Mouse (Mus musculus): ENCODE data around the gene Spic. TPM values are rescaled to one million over a fixed set of nuclear protein-coding genes. Genes with fewer than 3 reads are reported as not detected.

Spic gene
- polyA plus RNA-seq, 1 experiment from 2014 or later: 0.25 TPM

DNA sequence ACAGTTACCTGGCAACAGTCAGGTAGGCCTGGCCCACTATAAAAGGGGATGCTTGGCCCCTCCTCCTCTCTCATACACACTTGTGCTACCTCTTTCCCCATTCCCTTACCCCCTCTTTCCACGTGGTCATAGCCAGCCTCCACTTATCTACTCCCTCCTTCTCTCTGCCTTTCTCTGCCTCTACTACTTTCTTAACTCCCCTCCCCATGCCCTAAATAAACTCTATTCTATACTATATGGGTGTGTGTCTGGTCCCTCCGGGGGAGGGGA is 32.9 kb upstream of the Spic start:
- Histone ChIP-seq H3K4me1 (ENCODE audit: control insufficient read depth, insufficient read depth, low read length) (no peaks in the 10 kb centered on the region), H3K4me3 (ENCODE audit: low read depth, low read length) (no peak overlapping the region), H3K27me3 (replicated peaks; ENCODE audit: control insufficient read depth, insufficient read depth, low read length) (no peaks in the 10 kb centered on the region), H3K36me3 (ENCODE audit: control insufficient read depth, insufficient read depth, low read length) (no peaks in the 10 kb centered on the region), H3K27ac (ENCODE audit: low read depth, low read length) (no peak overlapping the region), H3K4me2 (ENCODE audit: low read length) (no peak overlapping the region), H3K9me3 (replicated peaks; ENCODE audit: control insufficient read depth, low read length) (no peaks in the 10 kb centered on the region), H3K9ac (ENCODE audit: low read length) (no peak overlapping the region)
- no peak for DNase-seq (ENCODE audit: low spot score)
- ATAC-seq: no peak
- whole genome bisulfite sequencing: 56% methylated on average over 2 of the region's 2 CpGs

DNA sequence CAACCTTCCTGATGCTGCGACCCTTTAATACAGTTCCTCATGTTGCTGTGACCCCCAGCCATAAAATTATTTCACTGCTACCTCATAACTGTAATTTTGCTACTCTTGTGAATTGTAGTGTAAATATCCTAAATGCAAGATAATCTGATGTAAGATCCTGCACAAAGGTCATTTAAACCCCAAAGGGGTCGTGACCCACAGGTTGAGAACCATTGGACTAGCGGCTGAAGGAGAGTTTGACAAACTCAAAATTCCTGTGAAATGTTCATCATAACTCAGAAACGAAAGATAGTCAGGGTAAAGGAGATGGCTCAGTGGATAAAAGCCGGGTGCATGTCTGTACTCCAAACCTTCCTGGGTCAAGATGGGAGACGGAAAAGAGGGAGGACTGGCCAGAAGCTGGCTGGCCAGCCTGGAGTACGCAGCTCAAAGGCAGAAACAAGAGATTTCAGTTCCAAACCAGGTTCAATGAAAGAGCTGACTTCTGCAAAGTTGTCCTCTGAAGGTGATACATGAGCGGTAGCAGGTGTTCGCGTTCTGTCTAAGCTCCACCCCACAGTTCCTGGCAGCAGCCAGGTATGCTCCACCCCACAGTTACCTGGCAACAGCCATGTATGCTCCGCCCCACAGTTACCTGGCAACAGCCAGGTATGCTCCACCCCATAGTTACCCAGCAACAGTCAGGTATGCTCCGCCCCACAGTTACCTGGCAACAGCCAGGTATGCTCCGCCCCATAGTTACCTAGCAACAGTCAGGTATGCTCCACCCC is 32.4 kb upstream of the Spic start:
- Histone ChIP-seq H3K9me3 (replicated peaks; ENCODE audit: control insufficient read depth, low read length) (no peaks in the 10 kb centered on the region), H3K4me1 (ENCODE audit: control insufficient read depth, insufficient read depth, low read length) (no peaks in the 10 kb centered on the region), H3K27ac (ENCODE audit: low read depth, low read length) (no peak overlapping the region), H3K4me2 (ENCODE audit: low read length) (no peak overlapping the region), H3K9ac (ENCODE audit: low read length) (no peak overlapping the region), H3K36me3 (ENCODE audit: control insufficient read depth, insufficient read depth, low read length) (no peaks in the 10 kb centered on the region), H3K4me3 (ENCODE audit: low read depth, low read length) (no peak overlapping the region), H3K27me3 (replicated peaks; ENCODE audit: control insufficient read depth, insufficient read depth, low read length) (no peaks in the 10 kb centered on the region)
- ATAC-seq: no peak
- DNase-seq (ENCODE audit: low spot score): no peak
- 60% methylated on average over 13 of the region's 13 CpGs for WGBS

DNA sequence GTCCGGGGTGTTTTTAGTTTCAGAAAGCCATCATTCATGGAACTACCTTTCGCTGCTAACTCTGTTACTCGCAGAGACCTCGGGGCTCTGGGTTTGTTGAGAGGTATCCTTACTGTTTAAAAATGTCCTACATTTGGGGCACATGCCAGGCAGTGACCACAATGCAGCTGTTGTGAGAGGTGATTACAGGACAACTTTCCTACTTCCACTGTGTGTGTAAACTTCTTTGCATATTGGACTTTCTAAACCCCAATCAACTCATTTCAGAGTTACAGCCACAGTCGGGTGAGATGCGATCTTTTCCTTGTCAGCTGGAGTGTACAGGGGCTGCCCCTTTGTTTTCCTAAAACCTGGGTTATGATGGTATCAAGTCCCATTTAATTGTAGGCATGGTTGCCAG is 30.8 kb upstream of the Spic start:
- no peak overlapping the region for H3K9ac ChIP-seq (ENCODE audit: low read length)
- 68% methylated on average over 6 of the region's 6 CpGs for WGBS

GRCm38 (mm10) chr10:88714744-88715143 is 29.9 kb upstream of the Spic start:
- WGBS: 85% methylated on average over 4 of the region's 4 CpGs
- Histone ChIP-seq H3K4me1 (ENCODE audit: control insufficient read depth, insufficient read depth, low read length) (no peaks in the 10 kb centered on the region), H3K36me3 (ENCODE audit: control insufficient read depth, insufficient read depth, low read length) (no peaks in the 10 kb centered on the region), H3K4me2 (ENCODE audit: low read length) (no peak overlapping the region), H3K4me3 (ENCODE audit: low read depth, low read length) (no peak overlapping the region), H3K9me3 (replicated peaks; ENCODE audit: control insufficient read depth, low read length) (no peaks in the 10 kb centered on the region), H3K27me3 (replicated peaks; ENCODE audit: control insufficient read depth, insufficient read depth, low read length) (no peaks in the 10 kb centered on the region), H3K27ac (ENCODE audit: low read depth, low read length) (no peak overlapping the region), H3K9ac (ENCODE audit: low read length) (no peak overlapping the region)
- no peak for ATAC-seq
- no peak for DNase-seq (ENCODE audit: low spot score)

More for the DNA sequence above, 30.8 kb upstream of the Spic start:
- Histone ChIP-seq H3K4me3 (ENCODE audit: low read depth, low read length) (no peak overlapping the region), H3K4me1 (ENCODE audit: control insufficient read depth, insufficient read depth, low read length) (no peaks in the 10 kb centered on the region), H3K4me2 (ENCODE audit: low read length) (no peak overlapping the region), H3K27me3 (replicated peaks; ENCODE audit: control insufficient read depth, insufficient read depth, low read length) (no peaks in the 10 kb centered on the region), H3K36me3 (ENCODE audit: control insufficient read depth, insufficient read depth, low read length) (no peaks in the 10 kb centered on the region), H3K27ac (ENCODE audit: low read depth, low read length) (no peak overlapping the region), H3K9me3 (replicated peaks; ENCODE audit: control insufficient read depth, low read length) (no peaks in the 10 kb centered on the region)
- DNase-seq (ENCODE audit: low spot score) (no peak), ATAC-seq (no peak)

DNA sequence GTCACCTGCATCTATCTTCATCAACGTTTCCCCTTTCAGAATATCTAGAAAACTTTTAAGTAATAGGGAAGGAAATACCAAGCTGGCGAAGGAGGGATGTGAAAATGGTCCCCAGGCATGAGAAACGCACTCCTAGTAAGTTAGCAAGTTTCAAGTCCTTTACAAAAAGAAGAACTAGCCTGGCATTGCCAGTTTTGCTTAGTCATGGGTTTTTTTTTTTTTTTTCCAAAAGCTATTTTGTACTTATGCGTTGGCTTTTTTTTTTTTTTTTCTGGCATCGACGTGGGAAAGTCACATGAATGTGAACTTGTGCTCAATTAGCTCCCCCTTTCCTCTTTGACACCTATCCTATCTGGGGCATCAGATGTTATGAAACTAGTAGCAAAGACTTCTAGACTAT is 27.5 kb upstream of the Spic start:
- 84% methylated on average over 6 of the region's 6 CpGs for WGBS

GRCm38 (mm10) chr10:88708671-88709523 is 24.1 kb upstream of the Spic start:
- H3K4me3 ChIP-seq (ENCODE audit: low read depth, low read length): no peak overlapping the region
- H3K27ac ChIP-seq (ENCODE audit: low read depth, low read length): no peak overlapping the region
- 63% methylated on average over 10 of the region's 10 CpGs for WGBS
- no peak for ATAC-seq
- DNase-seq (ENCODE audit: low spot score): peak; percentile 31
- no peaks in the 10 kb centered on the region for H3K4me1 ChIP-seq (ENCODE audit: control insufficient read depth, insufficient read depth, low read length)
- H3K9me3 ChIP-seq (replicated peaks; ENCODE audit: control insufficient read depth, low read length): no peaks in the 10 kb centered on the region
- no peak overlapping the region for H3K9ac ChIP-seq (ENCODE audit: low read length)
- no peak overlapping the region for H3K4me2 ChIP-seq (ENCODE audit: low read length)
- no peaks in the 10 kb centered on the region for H3K36me3 ChIP-seq (ENCODE audit: control insufficient read depth, insufficient read depth, low read length)
- no peaks in the 10 kb centered on the region for H3K27me3 ChIP-seq (replicated peaks; ENCODE audit: control insufficient read depth, insufficient read depth, low read length)

More for the DNA sequence above, 27.5 kb upstream of the Spic start:
- Histone ChIP-seq H3K9ac (ENCODE audit: low read length) (no peak overlapping the region), H3K4me2 (ENCODE audit: low read length) (no peak overlapping the region), H3K36me3 (ENCODE audit: control insufficient read depth, insufficient read depth, low read length) (no peaks in the 10 kb centered on the region), H3K27ac (ENCODE audit: low read depth, low read length) (no peak overlapping the region), H3K9me3 (replicated peaks; ENCODE audit: control insufficient read depth, low read length) (no peaks in the 10 kb centered on the region), H3K27me3 (replicated peaks; ENCODE audit: control insufficient read depth, insufficient read depth, low read length) (no peaks in the 10 kb centered on the region), H3K4me1 (ENCODE audit: control insufficient read depth, insufficient read depth, low read length) (no peaks in the 10 kb centered on the region), H3K4me3 (ENCODE audit: low read depth, low read length) (no peak overlapping the region)
- no peak for ATAC-seq
- DNase-seq (ENCODE audit: low spot score): no peak

DNA sequence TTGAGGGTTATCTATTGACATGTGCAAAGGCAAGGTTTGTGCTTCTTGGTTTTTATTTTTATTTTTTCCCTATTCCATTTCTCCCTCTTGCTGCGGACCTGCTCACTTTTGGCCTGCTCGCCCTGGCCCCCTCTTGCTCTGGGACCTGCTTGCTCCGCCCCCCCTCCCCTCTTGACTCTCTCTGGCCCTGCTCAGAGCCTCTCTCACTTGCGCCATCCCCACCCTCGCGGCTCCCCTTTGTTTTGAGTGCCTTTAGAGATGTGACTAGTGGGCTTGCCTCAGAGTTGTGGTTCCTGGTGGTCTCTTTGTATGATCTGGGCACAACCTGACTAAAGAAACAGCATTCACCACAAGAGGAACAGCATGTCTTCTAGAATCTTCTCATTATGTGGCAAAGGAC is 16.1 kb upstream of the Spic start:
- 81% methylated on average over 6 of the region's 6 CpGs for WGBS
- no peaks in the 10 kb centered on the region for H3K36me3 ChIP-seq (ENCODE audit: control insufficient read depth, insufficient read depth, low read length)
- DNase-seq (ENCODE audit: low spot score) (no peak), ATAC-seq (no peak)
- H3K4me1 ChIP-seq (ENCODE audit: control insufficient read depth, insufficient read depth, low read length): no peaks in the 10 kb centered on the region
- no peaks in the 10 kb centered on the region for H3K27me3 ChIP-seq (replicated peaks; ENCODE audit: control insufficient read depth, insufficient read depth, low read length)
- H3K27ac ChIP-seq (ENCODE audit: low read depth, low read length): no peak overlapping the region
- no peak overlapping the region for H3K9ac ChIP-seq (ENCODE audit: low read length)
- H3K4me3 ChIP-seq (ENCODE audit: low read depth, low read length): no peak overlapping the region
- H3K9me3 ChIP-seq (replicated peaks; ENCODE audit: control insufficient read depth, low read length): no peaks in the 10 kb centered on the region
- no peak overlapping the region for H3K4me2 ChIP-seq (ENCODE audit: low read length)

DNA sequence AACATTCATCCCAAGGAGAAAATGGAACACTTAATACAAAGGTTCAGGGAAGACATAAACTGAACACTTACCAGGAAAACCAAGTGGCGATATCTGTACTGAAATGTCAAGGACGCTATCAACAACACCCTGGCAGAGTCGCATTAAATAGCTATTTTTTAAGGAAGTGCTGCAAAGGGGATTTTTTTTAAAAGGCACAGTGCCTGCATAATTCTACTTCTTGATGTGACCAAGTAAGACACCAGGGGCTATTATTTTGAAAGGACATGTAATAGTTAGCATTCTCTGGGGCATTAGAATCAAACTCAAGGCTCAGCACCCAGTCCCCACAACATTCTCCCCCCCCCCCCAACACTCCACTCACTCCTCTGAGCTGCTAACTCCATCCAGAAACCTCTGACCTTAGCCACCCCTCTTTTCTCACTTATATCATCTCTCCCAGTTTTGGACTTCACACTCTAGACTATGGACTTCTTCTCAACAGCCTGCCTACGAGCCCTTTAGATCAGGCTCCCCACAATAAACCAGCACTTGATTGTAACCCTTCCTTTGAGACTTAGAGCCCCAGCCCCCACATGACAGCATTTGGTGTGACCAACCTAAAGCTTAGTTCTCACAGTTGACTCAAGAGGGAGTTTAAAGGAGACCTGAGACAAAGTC is 1.8 kb downstream of the Spic start:
- Histone ChIP-seq H3K27me3 (replicated peaks; ENCODE audit: control insufficient read depth, insufficient read depth, low read length) (no peaks in the 10 kb centered on the region), H3K9me3 (replicated peaks; ENCODE audit: control insufficient read depth, low read length) (no peaks in the 10 kb centered on the region), H3K4me2 (ENCODE audit: low read length) (no peak overlapping the region), H3K27ac (ENCODE audit: low read depth, low read length) (no peak overlapping the region), H3K9ac (ENCODE audit: low read length) (no peak overlapping the region), H3K4me3 (ENCODE audit: low read depth, low read length) (no peak overlapping the region), H3K4me1 (ENCODE audit: control insufficient read depth, insufficient read depth, low read length) (no peaks in the 10 kb centered on the region), H3K36me3 (ENCODE audit: control insufficient read depth, insufficient read depth, low read length) (no peaks in the 10 kb centered on the region)
- ATAC-seq: no peak
- DNase-seq (ENCODE audit: low spot score): no peak
- WGBS: 72% methylated on average over 4 of the region's 4 CpGs

- no peak overlapping the region for H3K4me2 ChIP-seq (ENCODE audit: low read length)
- H3K36me3 ChIP-seq (ENCODE audit: control insufficient read depth, insufficient read depth, low read length): no peaks in the 10 kb centered on the region
- H3K9ac ChIP-seq (ENCODE audit: low read length): no peak overlapping the region
- H3K9me3 ChIP-seq (replicated peaks; ENCODE audit: control insufficient read depth, low read length): no peaks in the 10 kb centered on the region
- WGBS: 94% methylated on average over 7 of the region's 7 CpGs
- no peak for ATAC-seq
- no peak for DNase-seq (ENCODE audit: low spot score)
- no peak overlapping the region for H3K27ac ChIP-seq (ENCODE audit: low read depth, low read length)
- H3K27me3 ChIP-seq (replicated peaks; ENCODE audit: control insufficient read depth, insufficient read depth, low read length): no peaks in the 10 kb centered on the region
- no peaks in the 10 kb centered on the region for H3K4me1 ChIP-seq (ENCODE audit: control insufficient read depth, insufficient read depth, low read length)
- H3K4me3 ChIP-seq (ENCODE audit: low read depth, low read length): no peak overlapping the region
Measured at GRCm38 (mm10) chr10:88672825-88673224, 12.0 kb downstream of the Spic start.

Measured in forebrain, embryonic 14.5 days (tissue).